Mouse (Mus musculus): ENCODE results near the gene Crb2.

Gene Crb2

DNA sequence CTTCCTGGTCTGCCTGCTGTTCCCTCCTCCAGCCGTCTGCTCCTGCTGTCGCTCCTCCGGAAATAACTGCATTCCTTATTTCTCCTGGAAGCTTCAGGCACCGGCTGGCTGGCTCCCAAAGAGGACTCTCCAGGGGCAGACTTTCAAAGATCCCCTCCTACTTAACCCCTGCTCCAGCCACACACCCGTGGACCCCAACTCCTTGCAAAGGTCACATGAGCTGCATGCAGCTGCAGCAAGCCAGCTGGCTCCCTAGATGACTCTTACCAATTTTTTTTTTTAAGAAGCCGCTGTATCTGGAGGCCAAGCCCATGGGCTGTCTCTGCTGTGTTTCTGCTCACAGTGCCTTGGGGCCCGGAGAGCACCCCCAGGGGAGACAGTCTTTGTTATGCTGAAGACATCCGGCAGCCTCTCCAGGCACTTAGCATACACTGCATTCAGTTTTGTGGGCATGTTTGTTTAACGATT, 8.9 kb upstream of the Crb2 start:
- no peak for DNase-seq

DNA sequence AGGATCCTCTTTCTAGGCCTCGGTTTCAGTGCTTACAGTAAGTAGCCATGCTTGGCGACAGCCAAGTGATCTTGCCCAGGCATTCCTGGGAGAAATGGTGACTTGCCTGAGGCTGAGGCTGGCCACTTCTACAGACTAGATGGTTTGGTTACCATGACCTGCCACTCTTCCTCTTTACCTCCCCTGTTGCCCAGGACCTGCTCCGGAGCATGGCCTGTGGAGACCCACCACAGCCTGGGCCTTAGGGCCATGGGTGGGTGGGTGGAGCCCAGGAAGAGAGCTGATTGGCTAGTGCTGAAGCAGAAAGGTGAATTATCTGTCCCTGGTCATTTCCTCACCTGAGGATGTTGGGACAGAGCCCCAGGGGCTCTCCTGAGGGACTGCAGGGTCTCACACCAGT, 8.3 kb upstream of the Crb2 start:
- DNase-seq = no peak

DNA sequence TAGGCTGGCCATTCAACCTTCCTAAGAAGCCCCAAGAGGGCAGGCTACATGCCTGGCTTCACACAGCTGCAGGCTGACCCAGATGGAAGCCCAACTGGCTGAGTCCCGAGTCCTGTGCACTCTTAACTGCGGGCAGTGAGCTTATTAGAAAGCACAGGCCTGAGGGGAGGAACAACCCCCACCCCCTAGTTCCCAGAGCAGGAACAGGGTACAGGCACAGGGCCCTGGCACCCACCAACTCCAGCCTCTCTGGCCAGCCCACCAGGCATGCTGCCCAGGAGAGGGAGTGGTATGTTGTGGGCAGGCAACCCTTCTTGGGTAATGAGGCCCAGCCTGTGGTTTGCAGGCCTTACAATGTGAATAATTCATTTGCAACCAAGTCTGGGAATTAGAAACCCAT, 7.1 kb upstream of the Crb2 start:
- no peak for DNase-seq

DNA sequence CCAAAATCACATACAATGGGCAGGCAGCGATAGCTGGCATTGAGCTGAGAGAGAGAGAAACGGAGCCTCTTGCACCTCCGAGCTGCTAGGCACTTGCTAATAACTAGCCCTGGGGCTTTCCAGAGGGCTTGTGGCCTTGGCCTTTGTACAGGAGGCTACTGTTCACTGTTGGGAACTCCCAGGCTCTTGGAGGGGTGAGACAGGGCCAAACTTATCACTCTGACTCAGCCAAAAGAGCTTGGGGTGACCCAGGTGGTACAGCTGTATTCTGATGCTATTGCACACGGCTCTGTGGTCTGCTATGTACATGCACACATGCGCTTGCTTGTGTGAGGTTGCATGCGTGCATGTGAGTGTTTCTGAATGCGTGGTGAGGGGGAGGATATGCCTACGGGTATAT, 6.3 kb upstream of the Crb2 start:
- DNase-seq = no peak

DNA sequence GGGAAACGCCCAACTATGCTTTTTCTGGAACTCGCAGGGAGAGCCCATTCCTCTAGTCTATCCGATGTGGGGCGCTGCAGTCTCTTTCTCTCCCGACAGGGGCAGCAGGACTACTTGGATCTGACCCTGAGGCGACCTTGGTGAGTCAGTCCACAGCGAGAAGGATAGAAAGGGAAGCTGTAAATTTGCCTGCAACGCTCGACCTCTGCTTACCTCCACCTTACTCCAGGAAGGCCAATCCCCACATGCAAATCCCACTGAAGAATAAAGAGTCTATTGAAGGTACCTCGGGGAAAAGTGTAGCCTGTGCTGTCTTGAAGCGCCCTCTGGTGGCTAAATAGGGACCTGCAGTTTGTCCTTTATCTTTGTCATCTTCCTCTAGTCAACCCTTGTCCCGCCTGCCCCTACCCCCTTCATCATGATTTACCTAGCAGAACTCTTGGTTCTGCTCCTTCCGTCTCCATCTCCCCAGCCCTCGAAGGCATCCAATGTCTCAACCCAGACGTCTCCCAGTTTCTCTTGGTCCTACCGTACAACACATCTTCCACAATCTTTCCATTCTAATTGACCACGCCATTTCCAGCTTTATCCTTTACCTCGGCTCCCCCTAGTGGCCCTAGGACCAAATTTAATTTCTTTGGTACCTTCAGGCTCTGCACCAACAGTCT, 4.3 kb upstream of the Crb2 start:
- peak; percentile 64 to 78 for DNase-seq

DNA sequence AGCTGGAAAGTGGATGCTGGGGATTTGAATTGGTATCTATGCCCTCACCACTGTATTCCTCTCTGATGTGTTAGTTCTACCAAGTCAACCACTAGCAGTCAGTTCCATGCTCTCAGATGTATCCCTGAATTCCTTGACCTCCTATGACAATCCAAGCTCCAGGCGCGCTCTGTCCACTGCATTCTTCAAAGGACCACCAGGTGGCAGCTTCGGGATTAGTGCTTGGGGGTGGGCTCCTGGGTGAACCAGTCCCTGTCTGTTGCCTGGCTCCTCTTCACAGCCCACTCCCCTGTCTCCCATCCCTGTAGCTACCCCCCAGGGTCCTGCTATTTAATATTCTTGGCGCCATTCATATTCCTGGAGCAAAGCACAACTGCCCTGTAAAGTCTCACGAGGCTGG, 1.5 kb upstream of the Crb2 start:
- no peak for DNase-seq

DNA sequence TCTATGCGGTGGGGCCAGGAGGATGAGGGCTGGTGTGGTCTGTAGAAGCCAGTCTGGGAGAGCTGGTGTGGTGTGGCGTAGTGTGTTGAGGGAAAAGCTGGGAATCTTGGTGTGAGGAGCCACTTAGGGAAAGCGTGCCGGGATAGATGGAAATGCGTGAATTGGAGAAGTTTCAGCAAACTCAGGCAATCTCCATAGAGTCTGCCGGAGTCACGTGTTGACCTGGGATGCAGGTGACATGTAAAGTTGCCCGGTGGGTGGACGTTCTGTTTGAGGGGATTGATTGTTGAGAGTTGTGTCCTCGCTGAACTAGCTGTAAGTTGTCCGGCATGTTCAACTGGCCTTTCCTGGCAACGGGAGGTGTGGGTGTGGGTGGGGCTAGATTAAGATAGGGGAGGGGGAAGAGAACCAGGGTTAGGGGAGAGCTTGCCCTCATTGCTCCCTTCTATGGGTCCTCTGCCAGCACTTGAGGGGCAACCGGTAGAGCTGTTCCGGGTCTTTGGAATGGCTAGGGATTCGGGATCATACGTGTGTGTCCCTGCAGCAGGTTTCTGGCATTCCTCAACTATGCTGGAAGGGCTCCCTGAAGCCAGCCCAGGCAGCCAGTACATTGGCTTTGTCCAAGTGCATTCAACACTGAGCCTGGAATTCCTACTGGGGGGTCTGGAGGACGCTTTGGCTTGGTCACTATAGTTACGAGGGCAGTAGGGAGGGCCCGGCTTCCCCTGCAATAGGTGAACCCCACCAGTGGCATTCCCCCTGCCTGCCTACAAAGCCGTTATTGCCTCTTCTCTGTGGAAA, 762 bp downstream of the Crb2 start:
- no peak for DNase-seq

DNA sequence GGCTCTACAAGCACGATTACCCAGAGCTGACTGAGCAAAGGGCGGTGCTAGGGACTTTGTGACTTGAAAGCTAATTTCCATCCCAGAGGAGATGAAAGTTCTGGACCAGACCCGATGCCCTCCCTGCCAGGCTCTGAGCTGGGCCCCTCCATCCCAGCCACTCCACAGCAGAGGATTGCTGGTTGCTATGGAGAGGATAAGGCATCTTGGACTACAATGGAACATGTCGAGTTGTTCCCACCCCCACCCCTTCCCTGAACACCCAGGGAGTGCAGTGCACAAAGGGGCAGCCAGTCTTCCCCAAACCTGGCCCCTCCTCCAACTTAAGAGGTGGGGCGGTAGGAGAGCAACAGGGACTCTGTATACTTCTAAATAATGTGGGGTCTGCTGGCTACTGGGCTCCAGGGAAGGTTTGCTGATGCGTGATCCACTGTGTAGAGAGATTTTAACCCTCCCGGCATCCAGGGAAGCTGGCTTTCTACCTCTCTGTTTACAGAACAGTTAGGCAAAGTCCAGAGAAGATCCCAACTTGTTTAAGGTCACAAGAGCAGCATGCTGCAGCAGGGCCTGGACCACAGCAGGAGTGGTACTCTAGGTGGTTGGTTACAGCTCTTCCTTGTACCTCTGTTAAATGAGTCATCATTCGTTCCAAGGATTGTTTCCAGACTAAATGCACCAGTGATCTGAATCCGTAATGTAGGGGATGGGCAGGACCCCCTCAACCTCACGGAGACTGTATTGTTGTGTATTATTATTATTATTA, 2.1 kb downstream of the Crb2 start:
- no peak for DNase-seq

DNA sequence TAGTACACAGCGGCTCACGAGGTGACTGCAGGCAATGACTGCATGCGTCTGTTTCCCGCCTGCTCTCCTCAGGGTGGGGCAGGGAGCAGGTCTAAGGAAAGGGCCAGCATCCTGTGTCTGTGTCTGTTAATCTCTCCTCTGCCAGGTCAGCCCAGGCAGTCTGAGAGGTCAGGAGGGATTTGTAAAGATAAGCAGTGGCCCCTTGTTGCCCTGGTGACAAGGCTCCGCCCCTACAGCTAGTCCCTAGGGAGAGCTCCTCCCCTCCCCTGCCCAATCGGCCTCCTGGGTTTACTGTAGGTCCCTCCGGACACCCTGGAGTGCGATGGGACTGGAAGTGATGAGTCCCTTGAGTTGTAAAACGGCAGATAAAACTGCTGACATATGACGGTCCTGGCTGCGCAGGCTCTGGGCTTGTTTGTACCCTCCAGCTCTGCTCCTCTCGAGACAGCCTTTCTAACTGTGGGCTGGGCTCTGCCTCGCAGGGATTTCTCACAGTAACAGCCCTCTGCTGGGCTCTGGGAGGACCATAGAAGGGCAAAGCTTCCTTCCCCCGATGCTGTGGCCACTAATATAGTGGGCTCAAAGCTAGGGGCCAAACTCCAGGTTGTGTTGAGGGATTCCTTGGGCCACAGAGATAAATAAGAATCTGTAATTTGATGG, 4.4 kb downstream of the Crb2 start:
- no peak for DNase-seq

DNA sequence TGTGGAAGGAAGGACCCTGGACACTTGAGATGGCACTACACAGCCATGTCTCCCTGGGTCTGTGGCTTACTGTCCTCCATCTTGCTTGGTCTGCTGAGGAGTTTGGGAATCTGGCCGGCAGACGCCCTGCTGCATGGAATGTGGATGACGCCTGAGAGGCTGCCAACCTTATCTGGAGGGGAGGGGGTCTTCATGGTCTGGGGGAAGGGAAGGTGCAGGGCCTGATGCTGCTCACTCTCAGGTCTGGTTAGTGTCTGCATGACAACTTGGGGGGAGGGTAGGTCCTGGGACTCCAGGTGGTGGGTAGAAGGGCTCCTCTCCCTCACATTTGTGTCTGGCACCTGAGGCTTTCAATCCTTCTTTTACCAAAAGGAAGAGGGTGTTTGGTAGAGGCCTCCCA, 5.4 kb downstream of the Crb2 start:
- no peak for DNase-seq

DNA sequence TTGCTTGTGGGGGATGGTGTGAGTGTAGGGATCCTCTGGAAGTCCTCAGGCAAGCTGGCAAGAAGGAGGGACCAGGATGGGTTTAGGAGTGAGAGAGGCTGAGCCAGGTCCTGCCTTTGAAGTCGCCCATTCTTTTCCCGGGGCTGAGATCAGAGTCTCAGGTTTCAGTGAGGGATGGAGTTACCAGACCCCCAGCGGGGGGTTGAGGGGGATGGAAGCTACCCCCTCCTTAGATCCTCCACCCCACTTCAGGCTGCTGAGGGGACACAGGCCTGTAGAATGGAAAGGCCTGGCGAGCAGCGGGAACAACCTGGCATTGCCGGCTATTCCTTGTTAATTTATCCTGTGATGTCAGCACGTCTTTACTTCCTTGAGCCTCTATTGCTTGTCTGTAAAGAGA, 6.0 kb downstream of the Crb2 start:
- DNase-seq = no peak

DNA sequence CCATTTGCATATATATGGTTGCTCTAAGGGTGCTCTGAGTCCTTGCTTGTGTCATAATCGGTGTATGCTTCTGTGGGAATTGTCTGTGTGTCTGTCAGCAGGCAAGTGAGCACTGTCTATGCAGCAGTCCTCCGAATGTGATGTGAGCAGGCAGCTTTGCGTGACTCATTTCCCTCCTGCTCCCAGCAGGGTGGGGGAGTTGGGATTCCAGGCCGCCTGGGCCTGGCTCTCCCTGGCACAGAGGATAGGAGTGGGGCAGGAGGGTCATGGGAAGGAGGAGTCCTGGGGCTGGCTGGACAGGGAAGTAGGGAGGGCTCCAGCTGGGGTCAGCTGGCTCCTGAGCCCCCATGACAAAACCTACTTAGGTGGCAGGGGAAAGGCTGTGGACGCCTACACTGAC, 8.4 kb downstream of the Crb2 start:
- no peak for DNase-seq

DNA sequence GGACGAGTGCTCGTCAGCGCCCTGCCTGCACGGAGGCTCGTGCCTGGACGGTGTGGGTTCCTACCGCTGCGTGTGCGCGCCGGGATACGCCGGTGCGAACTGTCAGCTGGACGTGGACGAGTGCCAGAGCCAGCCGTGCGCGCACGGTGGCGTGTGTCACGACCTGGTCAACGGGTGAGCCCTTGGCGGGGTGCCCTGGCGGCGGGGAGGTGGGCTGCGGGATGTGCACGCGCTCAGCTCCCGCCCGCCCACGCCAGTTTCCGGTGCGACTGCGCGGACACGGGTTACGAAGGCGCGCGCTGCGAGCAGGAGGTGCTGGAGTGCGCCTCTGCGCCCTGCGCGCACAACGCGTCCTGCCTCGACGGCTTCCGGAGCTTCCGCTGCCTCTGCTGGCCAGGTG, 10.4 kb downstream of the Crb2 start:
- no peak for DNase-seq

DNA sequence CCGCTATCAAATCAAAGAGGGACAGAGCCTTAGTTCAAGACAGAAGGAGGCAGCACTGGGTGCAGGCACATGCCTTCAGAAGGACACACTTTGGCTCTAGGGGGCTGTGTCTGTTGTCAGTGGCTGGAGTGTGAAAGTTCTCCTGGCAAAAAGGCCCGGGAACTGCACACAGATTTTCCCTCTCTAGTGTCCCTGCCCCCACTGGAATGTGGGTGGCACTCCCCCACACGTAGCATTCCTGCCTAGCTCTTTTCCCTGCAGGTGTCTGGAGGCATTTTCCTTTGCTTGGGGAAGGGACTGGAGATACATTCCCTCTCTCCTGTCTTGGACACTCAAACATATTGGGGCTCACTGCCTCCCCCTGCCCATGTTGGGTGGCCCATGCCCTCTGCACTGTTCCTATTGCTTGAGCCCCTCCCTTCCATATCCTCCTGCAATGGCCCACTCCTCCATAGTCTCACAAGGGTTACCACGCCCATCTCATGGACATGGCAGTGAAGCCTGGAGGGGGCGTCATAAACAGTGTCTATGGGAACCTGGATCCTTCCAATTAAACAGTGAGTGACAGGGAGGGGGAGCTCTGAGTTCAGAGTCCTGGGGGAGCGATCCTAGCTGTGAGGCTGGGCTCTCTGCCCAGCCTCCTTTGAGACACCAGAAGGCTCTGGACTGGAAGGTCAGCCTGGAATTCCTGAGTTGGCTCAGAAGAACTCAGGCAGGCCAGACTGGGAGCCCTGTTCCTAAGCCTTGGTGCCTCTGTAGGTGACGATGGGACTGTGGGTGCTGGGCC, 12.3 kb downstream of the Crb2 start:
- DNase-seq = no peak

DNA sequence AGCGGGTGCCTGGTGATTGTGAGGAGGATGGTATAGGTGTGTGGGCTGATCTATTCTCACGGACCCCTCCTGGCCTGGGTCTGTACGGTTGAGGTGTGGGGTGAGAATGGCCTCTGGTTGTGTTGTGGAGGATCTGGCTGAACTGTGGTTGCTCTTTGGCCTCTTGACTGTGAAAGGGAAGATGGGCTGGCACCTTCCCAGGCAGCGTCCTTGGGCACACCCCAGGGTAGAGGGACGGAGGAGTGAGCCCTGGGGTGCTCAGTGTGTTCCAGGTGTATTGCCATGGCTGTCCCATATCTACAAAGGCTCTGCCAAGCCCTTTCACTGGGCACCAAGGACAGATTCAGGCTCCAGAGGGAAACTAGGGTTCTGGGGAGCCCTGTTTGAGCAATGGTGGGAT, 13.0 kb downstream of the Crb2 start:
- DNase-seq = no peak

DNA sequence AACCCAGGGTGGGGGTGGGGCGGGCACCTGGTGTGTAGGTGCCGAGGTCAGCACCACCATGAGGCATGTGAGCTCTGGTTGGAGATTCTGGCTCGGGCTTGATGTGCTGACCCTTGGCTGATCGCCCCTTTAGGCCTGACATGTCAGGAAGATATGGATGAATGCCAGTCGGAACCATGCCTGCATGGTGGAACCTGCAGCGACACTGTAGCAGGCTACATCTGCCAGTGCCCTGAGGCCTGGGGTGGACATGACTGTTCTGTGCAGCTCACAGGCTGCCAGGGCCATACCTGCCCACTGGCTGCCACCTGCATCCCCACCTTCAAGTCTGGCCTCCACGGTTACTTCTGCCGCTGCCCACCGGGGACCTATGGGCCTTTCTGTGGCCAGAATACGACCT, 13.9 kb downstream of the Crb2 start:
- no peak for DNase-seq

DNA sequence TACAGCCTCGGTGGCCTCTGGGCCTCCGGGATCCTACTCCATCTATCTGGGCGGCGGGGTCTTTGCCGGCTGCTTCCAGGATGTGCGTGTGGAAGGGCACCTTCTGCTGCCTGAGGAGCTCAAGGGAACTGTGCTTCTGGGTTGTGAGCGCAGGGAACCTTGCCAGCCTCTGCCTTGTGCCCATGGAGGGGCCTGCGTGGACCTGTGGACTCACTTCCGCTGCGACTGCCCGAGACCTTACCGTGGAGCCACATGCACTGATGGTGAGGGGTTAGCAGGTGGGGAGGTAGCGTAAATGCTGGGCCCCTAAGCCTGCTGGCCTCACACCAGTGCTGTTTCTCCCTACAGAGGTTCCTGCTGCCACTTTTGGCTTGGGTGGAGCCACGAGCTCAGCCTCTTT, 14.7 kb downstream of the Crb2 start:
- DNase-seq = no peak

DNA sequence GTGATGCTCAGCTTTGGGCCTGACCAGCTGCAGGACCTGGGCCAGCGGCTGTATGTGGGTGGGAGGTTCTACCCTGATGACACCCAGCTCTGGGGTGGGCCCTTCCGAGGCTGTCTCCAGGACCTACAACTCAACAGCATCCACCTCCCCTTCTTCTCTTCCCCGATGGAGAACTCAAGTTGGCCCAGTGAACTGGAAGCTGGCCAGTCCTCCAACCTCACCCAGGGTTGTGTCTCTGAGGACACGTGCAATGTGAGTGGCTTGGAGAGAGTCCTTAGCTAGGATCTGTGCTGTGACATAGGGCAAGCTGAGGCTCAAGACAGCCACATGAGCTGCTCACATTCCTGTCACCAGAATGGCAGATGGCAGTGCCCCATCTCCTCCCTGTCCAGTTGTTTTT, 15.3 kb downstream of the Crb2 start:
- no peak for DNase-seq

DNA sequence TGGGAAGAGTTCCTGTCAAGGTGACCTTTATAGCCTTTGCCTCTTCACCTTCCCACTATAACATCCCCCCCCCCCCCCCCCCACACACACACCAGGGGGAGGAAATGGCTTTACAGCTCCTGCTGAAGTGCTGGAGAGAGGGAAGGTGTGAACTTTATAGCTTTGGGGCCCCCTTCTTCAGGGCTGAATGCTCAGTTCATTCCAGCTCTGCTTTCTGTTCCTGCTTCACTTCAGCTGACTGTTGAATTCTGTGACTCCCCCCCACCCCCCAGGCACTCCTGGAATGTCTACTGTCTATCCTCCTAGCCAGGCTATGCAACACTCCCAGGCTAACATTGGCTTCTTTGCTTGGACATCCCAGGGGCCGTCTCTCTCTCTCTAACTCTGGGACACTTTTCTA, 20.0 kb downstream of the Crb2 start:
- no peak for DNase-seq

DNA sequence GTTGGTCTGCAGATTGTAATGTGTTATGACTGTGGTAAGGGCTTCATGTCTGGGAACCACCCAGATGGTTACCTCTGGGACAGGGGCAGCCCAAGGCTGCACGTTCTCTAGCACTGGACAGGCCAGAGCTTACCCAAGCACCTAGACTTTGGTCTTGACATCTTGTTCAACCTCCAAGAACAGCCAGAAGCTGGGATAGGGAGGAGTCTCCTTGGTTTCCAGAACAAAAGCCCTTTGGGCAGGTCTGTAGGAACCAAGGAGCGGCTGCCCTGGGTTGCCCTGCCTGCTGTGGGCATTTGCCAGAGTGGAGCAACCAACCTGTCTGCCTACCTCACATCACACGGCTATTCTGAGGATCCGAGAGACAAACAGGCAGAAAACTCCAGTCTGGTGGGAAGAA, 21.0 kb downstream of the Crb2 start:
- DNase-seq = no peak

DNA sequence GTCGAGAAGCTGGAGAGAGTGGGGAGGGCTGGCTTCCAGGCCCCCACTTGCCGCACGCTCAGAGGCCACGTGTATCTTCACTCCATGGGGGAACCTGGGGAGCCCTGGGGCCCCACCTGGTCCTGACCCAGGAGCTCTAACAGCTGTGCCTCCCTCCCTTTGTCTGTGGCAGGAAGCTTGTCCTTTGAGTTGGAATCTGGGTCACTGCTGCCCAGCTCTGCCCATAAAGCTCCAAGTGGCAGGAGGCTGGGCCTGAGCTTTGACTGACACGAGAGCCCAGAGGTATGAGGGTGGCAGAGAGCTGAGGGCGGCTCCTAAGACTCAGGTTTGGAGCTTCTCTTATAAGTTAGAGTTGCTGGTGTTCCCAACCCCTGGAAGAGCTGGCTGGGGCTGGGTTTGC, 23.1 kb downstream of the Crb2 start:
- DNase-seq = no peak

DNA sequence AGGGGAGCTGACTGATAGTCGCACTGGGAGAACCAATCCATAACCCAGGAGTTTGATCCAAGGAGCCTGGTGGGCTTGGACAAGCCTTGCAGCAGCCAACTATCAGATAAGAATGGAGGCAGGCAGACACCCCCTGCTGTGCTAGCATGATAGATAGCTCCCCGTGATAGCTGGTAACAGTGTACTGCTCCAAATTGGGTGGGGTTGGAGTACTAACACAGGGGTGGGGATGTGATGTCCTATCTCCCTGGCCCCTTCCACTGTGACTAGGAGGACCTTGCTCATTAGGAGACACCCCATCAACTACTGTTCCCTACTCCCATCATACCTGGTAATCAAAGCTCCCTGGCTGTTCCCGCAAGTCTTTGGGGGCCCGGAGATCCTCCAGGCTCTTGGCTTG, 25.6 kb downstream of the Crb2 start:
- no peak for DNase-seq
